Mouse (Mus musculus) pancreas, adult 10 weeks (tissue): Measurements from ENCODE around the gene Vmn2r60. TPM values are rescaled to one million over a fixed set of nuclear protein-coding genes. Genes with fewer than 3 reads are reported as not detected.

Experiments used
- polyA plus RNA-seq: library from polyadenylated mRNA; stranded (reverse); fragments of 350-450 nt; fragmentation: Illumina TruSeq; extraction: RNeasy Lipid Tissue Mini Kit (QIAGEN cat#74804); gene quantifications from one replicate; pipeline ENCODE4 v1.2.3, GENCODE M21; 2015; ENCODE audit warnings: low read depth, low replicate concordance; ENCODE audit not compliant: insufficient read depth

Gene Vmn2r60
- polyA plus RNA-seq, result not detected

DNA sequence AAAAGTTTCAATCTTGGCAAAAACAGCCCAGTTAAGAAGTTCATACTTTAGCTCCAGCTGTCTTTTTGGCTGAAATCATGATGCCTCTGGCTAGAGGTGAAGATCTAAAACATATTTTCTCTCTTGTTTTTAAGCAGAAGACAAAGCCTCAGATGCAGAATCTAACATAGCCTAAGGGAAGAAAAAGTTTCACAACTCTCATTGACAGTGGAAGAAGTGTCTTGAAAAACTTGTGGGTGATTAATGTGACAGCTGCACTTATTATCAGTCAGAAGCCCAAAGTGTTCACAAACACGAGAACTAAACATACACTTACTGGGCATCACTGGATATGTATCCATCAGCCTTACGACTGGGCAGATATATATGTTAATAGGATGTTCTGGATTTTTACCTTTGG lies at the start of gene Vmn2r60:
TSS of gene Vmn2r60 (plus strand) at position 301 of the 400 bp plus-strand sequence.

DNA sequence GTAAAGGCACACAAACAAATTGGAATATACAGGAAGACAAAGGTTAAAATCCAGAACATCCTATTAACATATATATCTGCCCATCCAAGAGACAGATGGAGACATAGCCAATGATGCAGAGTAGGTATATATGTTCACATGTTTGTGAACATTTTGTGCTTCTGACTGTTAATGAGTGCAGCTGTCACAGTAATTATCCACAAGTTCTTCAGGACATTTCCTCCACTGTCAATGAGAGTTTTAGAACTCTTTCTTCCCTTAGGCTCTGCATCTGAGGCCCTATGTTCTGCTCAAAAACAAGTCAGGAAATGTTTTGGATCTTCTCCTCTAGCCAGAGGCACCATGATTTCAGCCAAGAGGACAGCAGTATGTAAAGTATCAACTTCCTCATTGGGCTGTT lies 48.6 kb upstream of the Vmn2r60 start, which contains the start of gene Vmn2r59:
TSS of gene Vmn2r59 (minus strand) at position 101 of the 400 bp plus-strand sequence.

Other genes starting within 250 kb of the Vmn2r60 start
- not detected for gene Vmn2r58, start 235.1 kb upstream of the Vmn2r60 start, polyA plus RNA-seq
- gene Vmn2r59, start 48.7 kb upstream of the Vmn2r60 start, polyA plus RNA-seq, result not detected
- not detected for gene Vmn2r61, start 152.3 kb downstream of the Vmn2r60 start, polyA plus RNA-seq